Mouse (Mus musculus) kidney, embryonic 16.5 days (tissue): ENCODE measurements around the gene Kirrel3. TPM values are rescaled to one million over a fixed set of nuclear protein-coding genes. Genes with fewer than 3 reads are reported as not detected.

Source experiments
- ATAC-seq: fragments of 200-750 bp; cut with Nextera tagmentation; 2 replicates; pipeline ENCODE4 v1.8.0; 2017; ENCODE audit warnings: moderate TSS enrichment; ENCODE audit not compliant: low FRiP score, low TSS enrichment
- H3K27ac ChIP-seq: fragments of 300-500 bp; sonication (generic); 2 replicates; pipeline ENCODE4 v1.5.1; 2014; ENCODE audit warnings: low read length
- H3K27me3 ChIP-seq: fragments of 300-500 bp; sonication (generic); 2 replicates; pipeline ENCODE4 v1.6.1; 2014; ENCODE audit warnings: low read length, control low read depth, mixed read lengths; ENCODE audit not compliant: insufficient read depth
- H3K36me3 ChIP-seq: fragments of 300-500 bp; sonication (generic); 2 replicates; pipeline ENCODE4 v1.6.1; 2014; ENCODE audit warnings: low read length, control low read depth, mixed read lengths; ENCODE audit not compliant: insufficient read depth
- H3K4me1 ChIP-seq: fragments of 300-500 bp; sonication (generic); 2 replicates; pipeline ENCODE4 v1.6.1; 2014; ENCODE audit warnings: low read length, control low read depth, mixed read lengths; ENCODE audit not compliant: insufficient read depth
- H3K4me2 ChIP-seq: fragments of 300-500 bp; sonication (generic); replicated peaks from 2 replicates; pipeline ENCODE4 v1.6.1; 2014; ENCODE audit warnings: low read depth, low read length
- H3K4me3 ChIP-seq: fragments of 300-500 bp; sonication (generic); 2 replicates; pipeline ENCODE4 v1.5.1; 2014; ENCODE audit warnings: mild to moderate bottlenecking, low read length
- H3K9ac ChIP-seq: fragments of 300-500 bp; sonication (generic); replicated peaks from 2 replicates; pipeline ENCODE4 v1.6.1; 2014; ENCODE audit warnings: low read length
- H3K9me3 ChIP-seq: fragments of 300-500 bp; sonication (generic); 2 replicates; pipeline ENCODE4 v1.6.1; 2016; ENCODE audit warnings: low read length, control low read depth
- WGBS: fragments of 180-500 bp; shearing (Covaris S2); extraction: QIAGEN DNeasy Blood & Tissue Kit; methylation state at CpG from one replicate; pipeline ENCODE4 v1.1.7; 2014; 5-methylcytosine and 5-hydroxymethylcytosine counted together
- polyA plus RNA-seq: library from polyadenylated mRNA; unstranded; fragments of >200 nt; fragmentation: Nextera tagmentation; extraction: Ambion mirVana; gene quantifications from 2 replicates; pipeline ENCODE4 v1.2.1, GENCODE M21; 2015

Gene Kirrel3
- polyA plus RNA-seq, 1 experiment from 2014 or later: 2.6 TPM

- no peaks in the 10 kb centered on the region for H3K36me3 ChIP-seq
- no peak overlapping the region for H3K27ac ChIP-seq
- H3K27me3 ChIP-seq: no peaks in the 10 kb centered on the region
- H3K4me2 ChIP-seq: no peak overlapping the region
- no peak overlapping the region for H3K9ac ChIP-seq
- no peak for ATAC-seq
- no peaks in the 10 kb centered on the region for H3K9me3 ChIP-seq
- no peaks in the 10 kb centered on the region for H3K4me1 ChIP-seq
- 88% methylated on average over 3 of the region's 3 CpGs for WGBS
- no peak overlapping the region for H3K4me3 ChIP-seq
These were observed 16.5 kb upstream of the Kirrel3 start for GRCm38 (mm10) chr9:34469180-34469579.

- Histone ChIP-seq H3K9me3 (no peaks in the 10 kb centered on the region; the same call in 1 of the 2 replicates), H3K27ac (no peak overlapping the region), H3K4me2 (no peak overlapping the region), H3K4me1 (peaks cover 5% of the 10 kb centered on the region), H3K36me3 (no peaks in the 10 kb centered on the region), H3K4me3 (no peak overlapping the region), H3K9ac (no peak overlapping the region), H3K27me3 (no peaks in the 10 kb centered on the region)
- 20% methylated on average over 5 of the region's 5 CpGs for WGBS
- no peak for ATAC-seq
These were observed 9.5 kb upstream of the Kirrel3 start for GRCm38 (mm10) chr9:34476206-34476605.

GRCm38 (mm10) chr9:34478494-34478893 lies 7.2 kb upstream of the Kirrel3 start:
- WGBS: 89% methylated on average over 2 of the region's 2 CpGs

GRCm38 (mm10) chr9:34483236-34483635 lies 2.5 kb upstream of the Kirrel3 start:
- Histone ChIP-seq H3K27me3 (peaks cover 34% of the 10 kb centered on the region), H3K4me2 (no peak overlapping the region), H3K4me3 (no peak overlapping the region), H3K4me1 (peaks cover 9% of the 10 kb centered on the region), H3K9ac (no peak overlapping the region), H3K27ac (no peak overlapping the region), H3K9me3 (no peaks in the 10 kb centered on the region; the same call in 1 of the 2 replicates), H3K36me3 (no peaks in the 10 kb centered on the region)
- no peak for ATAC-seq
- WGBS: 79% methylated on average over 2 of the region's 2 CpGs

More at GRCm38 (mm10) chr9:34478494-34478893, 7.2 kb upstream of the Kirrel3 start:
- no peak for ATAC-seq
- H3K27ac ChIP-seq: no peak overlapping the region
- peaks cover 5% of the 10 kb centered on the region for H3K4me1 ChIP-seq
- H3K4me3 ChIP-seq: no peak overlapping the region
- H3K9ac ChIP-seq: no peak overlapping the region
- no peaks in the 10 kb centered on the region; the same call in 1 of the 2 replicates for H3K9me3 ChIP-seq
- no peaks in the 10 kb centered on the region for H3K36me3 ChIP-seq
- no peaks in the 10 kb centered on the region for H3K27me3 ChIP-seq
- H3K4me2 ChIP-seq: no peak overlapping the region

GRCm38 (mm10) chr9:34484665-34485064 lies 1.0 kb upstream of the Kirrel3 start:
- Histone ChIP-seq H3K4me1 (peaks cover 9% of the 10 kb centered on the region), H3K36me3 (no peaks in the 10 kb centered on the region), H3K9me3 (no peaks in the 10 kb centered on the region; the same call in 1 of the 2 replicates), H3K9ac (no peak overlapping the region), H3K27ac (no peak overlapping the region), H3K4me2 (no peak overlapping the region), H3K27me3 (peaks cover 45% of the 10 kb centered on the region), H3K4me3 (no peak overlapping the region)
- no peak for ATAC-seq
- 60% methylated on average over 6 of the region's 6 CpGs for WGBS

- Histone ChIP-seq H3K9ac (peak overlapping the region; percentile 62), H3K36me3 (no peaks in the 10 kb centered on the region), H3K27me3 (peaks cover 77% of the 10 kb centered on the region), H3K4me1 (peaks cover 9% of the 10 kb centered on the region), H3K4me2 (peak overlapping the region; percentile 83), H3K4me3 (peak overlapping the region; percentile 60), H3K9me3 (no peaks in the 10 kb centered on the region), H3K27ac (no peak overlapping the region)
- no peak; the same call in 1 of the 2 replicates for ATAC-seq
- WGBS: 1% methylated on average over 9 of the region's 9 CpGs
These were observed 2.6 kb downstream of the Kirrel3 start for GRCm38 (mm10) chr9:34488267-34488666.

GRCm38 (mm10) chr9:34488700-34489315 lies 3.1 kb downstream of the Kirrel3 start:
- ATAC-seq: peak; percentile 39; the same call in 1 of the 2 replicates
- Histone ChIP-seq H3K9ac (peak overlapping the region; percentile 62), H3K4me2 (peak overlapping the region; percentile 83), H3K36me3 (no peaks in the 10 kb centered on the region), H3K4me3 (peak overlapping the region; percentile 60), H3K27ac (no peak overlapping the region), H3K9me3 (no peaks in the 10 kb centered on the region), H3K27me3 (peaks cover 78% of the 10 kb centered on the region), H3K4me1 (peaks cover 9% of the 10 kb centered on the region)
- WGBS: under 1% methylated on average over 50 of the region's 53 CpGs

GRCm38 (mm10) chr9:34489316-34489710 lies 3.6 kb downstream of the Kirrel3 start:
- Histone ChIP-seq H3K27me3 (peaks cover 74% of the 10 kb centered on the region), H3K36me3 (no peaks in the 10 kb centered on the region), H3K4me3 (peak overlapping the region; percentile 60), H3K9me3 (no peaks in the 10 kb centered on the region), H3K4me2 (peak overlapping the region; percentile 83), H3K9ac (peak overlapping the region; percentile 62), H3K27ac (no peak overlapping the region), H3K4me1 (peaks cover 9% of the 10 kb centered on the region)
- ATAC-seq: no peak
- under 1% methylated on average over 13 of the region's 13 CpGs for WGBS

- H3K9me3 ChIP-seq: no peaks in the 10 kb centered on the region
- no peak for ATAC-seq
- H3K27me3 ChIP-seq: peaks cover 71% of the 10 kb centered on the region
These were observed 4.1 kb downstream of the Kirrel3 start for GRCm38 (mm10) chr9:34489760-34490159.

GRCm38 (mm10) chr9:34492121-34492520 lies 6.4 kb downstream of the Kirrel3 start:
- H3K27me3 ChIP-seq: peaks cover 55% of the 10 kb centered on the region

More at GRCm38 (mm10) chr9:34489760-34490159, 4.1 kb downstream of the Kirrel3 start:
- Histone ChIP-seq H3K27ac (no peak overlapping the region), H3K4me2 (peak overlapping the region; percentile 83), H3K4me3 (peak overlapping the region; percentile 60), H3K4me1 (peaks cover 9% of the 10 kb centered on the region), H3K9ac (no peak overlapping the region), H3K36me3 (no peaks in the 10 kb centered on the region)
- WGBS: 19% methylated on average over 5 of the region's 5 CpGs

More at GRCm38 (mm10) chr9:34492121-34492520, 6.4 kb downstream of the Kirrel3 start:
- 57% methylated on average over 3 of the region's 3 CpGs for WGBS
- Histone ChIP-seq H3K4me2 (no peak overlapping the region), H3K4me1 (no peaks in the 10 kb centered on the region), H3K36me3 (no peaks in the 10 kb centered on the region), H3K9ac (no peak overlapping the region), H3K27ac (no peak overlapping the region), H3K9me3 (no peaks in the 10 kb centered on the region), H3K4me3 (no peak overlapping the region)
- no peak for ATAC-seq
